In the genomic region with DNA sequence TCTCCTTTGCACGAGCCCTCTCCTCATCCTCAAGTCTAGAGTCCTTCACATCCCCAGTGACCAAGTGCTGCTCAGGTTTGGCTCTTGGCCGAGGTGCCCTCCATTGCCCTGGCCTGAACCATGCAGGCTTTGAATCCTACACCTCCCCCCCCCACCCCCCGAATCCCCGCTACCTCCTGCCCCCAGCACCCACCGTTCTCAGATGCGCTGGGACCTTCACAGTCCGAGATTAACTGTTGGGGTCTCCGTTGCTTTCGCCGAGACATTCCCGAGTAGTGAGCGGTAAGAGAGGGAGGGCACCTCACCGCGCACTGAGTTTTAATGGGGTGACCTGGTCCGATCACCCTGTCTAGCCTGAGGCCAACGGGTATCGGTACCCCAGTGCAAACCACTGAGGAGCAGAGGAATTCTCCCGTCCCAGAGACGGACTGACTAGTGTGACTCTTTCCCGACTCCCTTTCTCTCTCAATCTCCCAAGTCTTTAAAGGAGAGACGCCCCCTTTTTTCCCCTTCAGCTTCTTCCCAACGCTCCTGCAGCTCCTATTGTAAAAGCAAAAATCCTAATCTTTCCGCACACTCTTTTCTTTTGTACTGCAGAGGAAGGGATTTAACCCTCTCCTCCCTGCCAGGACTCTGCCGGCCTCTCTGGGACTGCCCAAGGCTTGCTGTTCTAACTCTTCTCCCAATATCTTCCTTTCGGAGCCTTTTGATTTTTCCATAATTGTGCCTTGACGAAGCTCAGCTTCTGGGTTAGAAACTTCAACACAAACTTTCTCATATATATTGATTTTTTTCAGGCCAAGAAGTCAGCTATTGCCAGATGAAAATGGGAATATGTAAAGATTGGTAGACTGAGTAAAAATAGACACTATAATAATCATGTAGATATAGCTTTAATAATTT, we compare ENCODE assay signal across 8 mouse cellular contexts. TPM values are rescaled to one million over a fixed set of nuclear protein-coding genes. Genes with fewer than 3 reads are reported as not detected.
DNase-seq lines count a peak whose midpoint lies in the region; ATAC-seq lines count a peak whose summit lies in the region.

TSS of gene Sall2 (minus strand) at position 853 of the 903 bp plus-strand sequence.

- no peaks in the 10 kb centered on the region for H3K36me3 ChIP-seq in heart, embryonic 16.5 days (ENCODE audit: control insufficient read depth, insufficient read depth)
- H3K36me3 ChIP-seq in forebrain, embryonic 16.5 days (ENCODE audit: control insufficient read depth, insufficient read depth), result no peaks in the 10 kb centered on the region
- no peaks in the 10 kb centered on the region for H3K36me3 ChIP-seq in limb, embryonic 13.5 days

- H3K27ac ChIP-seq in heart, embryonic 16.5 days (ENCODE audit: low read length), result no peak within 1 kb of the TSS
- peak within 1 kb of the TSS; percentile 0; the same call in 1 of the 2 replicates for H3K27ac ChIP-seq in forebrain, embryonic 16.5 days (ENCODE audit: low read length)
- no peak within 1 kb of the TSS for H3K27ac ChIP-seq in limb, embryonic 13.5 days

- H3K4me3 ChIP-seq in heart, embryonic 16.5 days (ENCODE audit: low read length), result peak within 1 kb of the TSS; percentile 42
- H3K4me3 ChIP-seq in forebrain, embryonic 16.5 days (replicated peaks; ENCODE audit: low read length), result peak within 1 kb of the TSS; percentile 47
- H3K4me3 ChIP-seq in limb, embryonic 13.5 days, result peak within 1 kb of the TSS; percentile 45

- ATAC-seq in heart, embryonic 16.5 days (replicated peaks; ENCODE audit: extremely low read depth, insufficient read depth, low FRiP score), result no peak
- ATAC-seq in forebrain, embryonic 16.5 days, result peak; percentile 55
- peak; percentile 64 for ATAC-seq in limb, embryonic 13.5 days (ENCODE audit: low FRiP score, low read depth)
- no peak for ATAC-seq in megakaryocyte progenitor cell, adult 5-6 weeks (replicated peaks; ENCODE audit: poor library complexity)

- no peak for DNase-seq in heart, postnatal 25 days (ENCODE audit: low spot score)
- peak; percentile 54 for DNase-seq in R1 (ENCODE audit: low read depth, low spot score)
- DNase-seq in cerebellum, adult 9-10 months, result no peak
- DNase-seq in frontal cortex, postnatal 36 days (ENCODE audit: low spot score in 2 of 2), result no peak

- H3K9ac ChIP-seq in heart, embryonic 16.5 days (ENCODE audit: low read length), result peak within 1 kb of the TSS; percentile 21; the same call in 1 of the 2 replicates
- peak within 1 kb of the TSS; percentile 51 for H3K9ac ChIP-seq in forebrain, embryonic 16.5 days (replicated peaks; ENCODE audit: low read depth, low read length)
- H3K9ac ChIP-seq in limb, embryonic 13.5 days, result peak within 1 kb of the TSS; percentile 43

- H3K27me3 ChIP-seq in heart, embryonic 16.5 days (ENCODE audit: control insufficient read depth, insufficient read depth, low read length), result peaks cover 25% of the 10 kb centered on the region
- no peaks in the 10 kb centered on the region for H3K27me3 ChIP-seq in forebrain, embryonic 16.5 days (replicated peaks; ENCODE audit: control insufficient read depth, insufficient read depth, low read length)
- H3K27me3 ChIP-seq in limb, embryonic 13.5 days, result peaks cover 87% of the 10 kb centered on the region

- H3K4me1 ChIP-seq in heart, embryonic 16.5 days (ENCODE audit: control insufficient read depth, insufficient read depth, low read length), result 0 out of 2 replicates have a peak, but pooled peaks cover 2% of the 10 kb centered on the region
- peaks cover 22% of the 10 kb centered on the region for H3K4me1 ChIP-seq in forebrain, embryonic 16.5 days (replicated peaks; ENCODE audit: control insufficient read depth, insufficient read depth, low read length)
- no peaks in the 10 kb centered on the region for H3K4me1 ChIP-seq in limb, embryonic 13.5 days

- H3K9me3 ChIP-seq in heart, embryonic 16.5 days (replicated peaks; ENCODE audit: control insufficient read depth, low read length), result no peaks in the 10 kb centered on the region
- no peaks in the 10 kb centered on the region for H3K9me3 ChIP-seq in forebrain, embryonic 16.5 days (ENCODE audit: control insufficient read depth, low read length)
- H3K9me3 ChIP-seq in limb, embryonic 13.5 days, result no peaks in the 10 kb centered on the region

- WGBS in heart, embryonic 16.5 days, result 3% methylated on average over 26 of the region's 26 CpGs
- WGBS in forebrain, embryonic 16.5 days, result under 1% methylated on average over 26 of the region's 26 CpGs
- WGBS in limb, embryonic 13.5 days, result under 1% methylated on average over 26 of the region's 26 CpGs

- intact Hi-C loops in heart, postnatal 25 days (cut with DNase I), result no loop called here

- H3K4me2 ChIP-seq in heart, embryonic 16.5 days (ENCODE audit: low read depth, low read length), result peak within 1 kb of the TSS; percentile 65
- peak within 1 kb of the TSS; percentile 72 for H3K4me2 ChIP-seq in forebrain, embryonic 16.5 days (ENCODE audit: low read length)
- H3K4me2 ChIP-seq in limb, embryonic 13.5 days (replicated peaks), result peak within 1 kb of the TSS; percentile 73

RNA-seq across cellular contexts. Expression of gene Sall2, which starts in this region (rescaled TPM):
- 5.1 and 5.6 TPM in 2 replicates for polyA plus RNA-seq in heart, embryonic 16.5 days (2015; fragmentation: Nextera tagmentation; extraction: Ambion mirVana)
- total RNA-seq in heart, postnatal 25 days (2021), result 1 to 10 TPM; 1.4 to 1.8 TPM
- polyA plus RNA-seq in forebrain, embryonic 16.5 days (2015; fragmentation: Nextera tagmentation; extraction: Ambion mirVana), result 31.0 and 34.7 TPM in 2 replicates
- polyA plus RNA-seq in limb, embryonic 13.5 days (2015; fragmentation: Nextera tagmentation; extraction: Ambion mirVana), result 24.3 and 27.0 TPM in 2 replicates
- total RNA-seq in megakaryocyte progenitor cell, adult 5-6 weeks (2015), result 0.07 and 0.62 TPM in 2 replicates
- 0.42 and 0.88 TPM in 2 replicates for total RNA-seq in megakaryocyte progenitor cell, adult 5-6 weeks (2017)

Comparison
In these comparisons a context has a peak if more than half of its experiments do, and no peak if none do; other contexts are left out.
1. ATAC-seq: peak in forebrain, embryonic 16.5 days (single experiment) and limb, embryonic 13.5 days (single experiment); none in heart, embryonic 16.5 days (single experiment) and megakaryocyte progenitor cell, adult 5-6 weeks (single experiment).
2. Peak in every context shown above with its lines, with median percentiles within 50 percentile points of each other: H3K4me2 ChIP-seq, H3K4me3 ChIP-seq and H3K9ac ChIP-seq.